Mouse (Mus musculus): ENCODE results near the gene Arfip1.

The Arfip1 gene

GRCm38 (mm10) chr3:84582023-84582912 lies at the start of gene Arfip1:
Gene Arfip1 (minus strand): TSS chr3:84582625.
- peak; percentile 70 to 86 for DNase-seq (ENCODE audit: low read depth in 1 of 2, low spot score in 2 of 2)

GRCm38 (mm10) chr3:84631586-84631985 lies 49.2 kb upstream of the Arfip1 start:
- no peak for DNase-seq (ENCODE audit: low read depth in 1 of 2, low spot score in 2 of 2)

- no peak for DNase-seq (ENCODE audit: low read depth in 1 of 2, low spot score in 2 of 2)
Measured at GRCm38 (mm10) chr3:84622026-84622425, 39.6 kb upstream of the Arfip1 start.

GRCm38 (mm10) chr3:84619725-84620124 lies 37.3 kb upstream of the Arfip1 start:
- DNase-seq (ENCODE audit: low read depth in 1 of 2, low spot score in 2 of 2) = no peak

- no peak for DNase-seq (ENCODE audit: low read depth in 1 of 2, low spot score in 2 of 2)
Measured at GRCm38 (mm10) chr3:84619056-84619455, 36.6 kb upstream of the Arfip1 start.

GRCm38 (mm10) chr3:84618627-84619026 lies 36.2 kb upstream of the Arfip1 start:
- DNase-seq (ENCODE audit: low read depth in 1 of 2, low spot score in 2 of 2) = no peak

- no peak for DNase-seq (ENCODE audit: low read depth in 1 of 2, low spot score in 2 of 2)
Measured at GRCm38 (mm10) chr3:84615856-84616225, 33.4 kb upstream of the Arfip1 start.

GRCm38 (mm10) chr3:84615050-84615855 lies 32.8 kb upstream of the Arfip1 start:
- peak in 1 of 2 experiments; percentile 5 for DNase-seq (ENCODE audit: low read depth in 1 of 2, low spot score in 2 of 2)

GRCm38 (mm10) chr3:84610183-84610710 lies 27.8 kb upstream of the Arfip1 start:
- DNase-seq (ENCODE audit: low read depth in 1 of 2, low spot score in 2 of 2) = no peak

- DNase-seq (ENCODE audit: low read depth in 1 of 2, low spot score in 2 of 2) = no peak
Measured at GRCm38 (mm10) chr3:84603212-84603611, 20.8 kb upstream of the Arfip1 start.

- DNase-seq (ENCODE audit: low read depth in 1 of 2, low spot score in 2 of 2) = no peak
Measured at GRCm38 (mm10) chr3:84602759-84603158, 20.3 kb upstream of the Arfip1 start.

- no peak for DNase-seq (ENCODE audit: low read depth in 1 of 2, low spot score in 2 of 2)
Measured at GRCm38 (mm10) chr3:84601870-84602495, 19.6 kb upstream of the Arfip1 start.

- no peak for DNase-seq (ENCODE audit: low read depth in 1 of 2, low spot score in 2 of 2)
Measured at GRCm38 (mm10) chr3:84598756-84599155, 16.3 kb upstream of the Arfip1 start.

GRCm38 (mm10) chr3:84597996-84598734 lies 15.7 kb upstream of the Arfip1 start:
- DNase-seq (ENCODE audit: low read depth in 1 of 2, low spot score in 2 of 2) = peak; percentile 59 to 82

- no peak for DNase-seq (ENCODE audit: low read depth in 1 of 2, low spot score in 2 of 2)
Measured at GRCm38 (mm10) chr3:84595677-84596234, 13.3 kb upstream of the Arfip1 start.

GRCm38 (mm10) chr3:84594894-84595676 lies 12.7 kb upstream of the Arfip1 start:
- no peak for DNase-seq (ENCODE audit: low read depth in 1 of 2, low spot score in 2 of 2)

- no peak for DNase-seq (ENCODE audit: low read depth in 1 of 2, low spot score in 2 of 2)
Measured at GRCm38 (mm10) chr3:84593274-84593673, 10.8 kb upstream of the Arfip1 start, which contains the start of gene Tigd4. Gene Tigd4 (plus strand): TSS chr3:84593574.

GRCm38 (mm10) chr3:84586736-84587135 lies 4.3 kb upstream of the Arfip1 start:
- no peak for DNase-seq (ENCODE audit: low read depth in 1 of 2, low spot score in 2 of 2)

- no peak for DNase-seq (ENCODE audit: low read depth in 1 of 2, low spot score in 2 of 2)
Measured at GRCm38 (mm10) chr3:84582913-84583276, 470 bp upstream of the Arfip1 start.

- no peak for DNase-seq (ENCODE audit: low read depth in 1 of 2, low spot score in 2 of 2)
Measured at GRCm38 (mm10) chr3:84581696-84582022, 766 bp downstream of the Arfip1 start.
